ENCODE assay signal across 13 mouse cellular contexts in genomic region chr16:91301454-91301853, GRCm38 (mm10). TPM values are rescaled to one million over a fixed set of nuclear protein-coding genes. Genes with fewer than 3 reads are reported as not detected.
DNase-seq lines count a peak whose midpoint lies in the region; ATAC-seq lines count a peak whose summit lies in the region.
"Had no signal": no experiment of that assay in that cellular context is flagged by ENCODE, and none has a peak within 500 bp of the region (broad histone marks: within the 10 kb centered on the region; RNA-seq: fewer than 3 reads in every experiment).

No protein-coding gene starts in this region.

- peaks cover 68% of the 10 kb centered on the region for H3K27me3 ChIP-seq in embryonic facial prominence, embryonic 12.5 days
- H3K27me3 ChIP-seq in forebrain, embryonic 15.5 days = peaks cover 57% of the 10 kb centered on the region; the same call in 1 of the 2 replicates
- H3K27me3 ChIP-seq in midbrain, embryonic 10.5 days (ENCODE audit: low read depth, poor library complexity, severe bottlenecking) = peaks cover 100% of the 10 kb centered on the region
- H3K27me3 ChIP-seq in neural tube, embryonic 15.5 days (replicated peaks) = peaks cover 90% of the 10 kb centered on the region

- intact Hi-C loops in left cerebral cortex, postnatal 25 days (cut with DNase I) = no loop called here
- intact Hi-C loops in heart, postnatal 14 days (cut with DNase I) = no loop called here

- ATAC-seq in embryonic facial prominence, embryonic 12.5 days (ENCODE audit: insufficient number of reproducible peaks, insufficient read depth, low FRiP score, low TSS enrichment) = no peak
- peak; percentile 12; the same call in 1 of the 2 replicates for ATAC-seq in forebrain, embryonic 15.5 days (replicated peaks)
- no peak for ATAC-seq in neural tube, embryonic 15.5 days (ENCODE audit: low FRiP score)
- ATAC-seq: intestine, embryonic 15.5 days had no signal

- peak; percentile 63 for DNase-seq in midbrain, embryonic 10.5 days (ENCODE audit: low spot score)
- DNase-seq in ovary, postnatal 10 days (ENCODE audit: low spot score) = no peak
- no peak for DNase-seq in left cerebral cortex, adult 8-10 months (ENCODE audit: low spot score in 2 of 2)
- no peak for DNase-seq in left cerebral cortex, postnatal 25 days (ENCODE audit: low spot score in 2 of 2)
- DNase-seq in heart, postnatal 14 days = no peak
- DNase-seq: adrenal gland, adult 2 months; liver, embryonic 13.5 days; lung, postnatal 10 days had no signal

- no peaks in the 10 kb centered on the region for H3K36me3 ChIP-seq in embryonic facial prominence, embryonic 12.5 days
- no peaks in the 10 kb centered on the region for H3K36me3 ChIP-seq in forebrain, embryonic 15.5 days
- H3K36me3 ChIP-seq in midbrain, embryonic 10.5 days = no peaks in the 10 kb centered on the region
- no peaks in the 10 kb centered on the region for H3K36me3 ChIP-seq in neural tube, embryonic 15.5 days
- H3K36me3 ChIP-seq: intestine, embryonic 15.5 days; liver, embryonic 13.5 days had no signal

- H3K4me1 ChIP-seq in embryonic facial prominence, embryonic 12.5 days = no peaks in the 10 kb centered on the region
- peaks cover 44% of the 10 kb centered on the region for H3K4me1 ChIP-seq in forebrain, embryonic 15.5 days
- peaks cover 75% of the 10 kb centered on the region for H3K4me1 ChIP-seq in midbrain, embryonic 10.5 days
- H3K4me1 ChIP-seq in neural tube, embryonic 15.5 days = peaks cover 14% of the 10 kb centered on the region; the same call in 1 of the 2 replicates
- H3K4me1 ChIP-seq: intestine, embryonic 15.5 days; liver, embryonic 13.5 days had no signal

- H3K27ac ChIP-seq in embryonic facial prominence, embryonic 12.5 days = no peak overlapping the region
- H3K27ac ChIP-seq in forebrain, embryonic 15.5 days (replicated peaks) = no peak overlapping the region
- H3K27ac ChIP-seq in midbrain, embryonic 10.5 days (replicated peaks) = no peak overlapping the region
- H3K27ac ChIP-seq in neural tube, embryonic 15.5 days (replicated peaks) = no peak overlapping the region; the same call in 1 of the 2 replicates
- H3K27ac ChIP-seq: intestine, embryonic 15.5 days; liver, embryonic 13.5 days had no signal

- H3K4me3 ChIP-seq in embryonic facial prominence, embryonic 12.5 days = no peak overlapping the region
- H3K4me3 ChIP-seq in forebrain, embryonic 15.5 days = peak overlapping the region; percentile 7
- peak overlapping the region; percentile 41 for H3K4me3 ChIP-seq in midbrain, embryonic 10.5 days
- H3K4me3 ChIP-seq in neural tube, embryonic 15.5 days (replicated peaks) = peak overlapping the region; percentile 14; the same call in 1 of the 2 replicates
- H3K4me3 ChIP-seq: intestine, embryonic 15.5 days; liver, embryonic 13.5 days had no signal

- 44% methylated on average over 18 of the region's 18 CpGs for WGBS in embryonic facial prominence, embryonic 12.5 days
- WGBS in forebrain, embryonic 15.5 days = 2% methylated on average over 18 of the region's 18 CpGs
- 13% methylated on average over 18 of the region's 18 CpGs for WGBS in midbrain, embryonic 10.5 days
- 10% methylated on average over 18 of the region's 18 CpGs for WGBS in neural tube, embryonic 15.5 days

- 0 out of 2 replicates have a peak overlapping the region, but pooled peaks have one; percentile 7 for H3K4me2 ChIP-seq in embryonic facial prominence, embryonic 12.5 days (replicated peaks)
- H3K4me2 ChIP-seq in forebrain, embryonic 15.5 days (replicated peaks) = peak overlapping the region; percentile 30
- peak overlapping the region; percentile 33 for H3K4me2 ChIP-seq in neural tube, embryonic 15.5 days
- H3K4me2 ChIP-seq: intestine, embryonic 15.5 days; liver, embryonic 13.5 days had no signal

- H3K9me3 ChIP-seq in embryonic facial prominence, embryonic 12.5 days = no peaks in the 10 kb centered on the region
- no peaks in the 10 kb centered on the region for H3K9me3 ChIP-seq in forebrain, embryonic 15.5 days
- no peaks in the 10 kb centered on the region for H3K9me3 ChIP-seq in midbrain, embryonic 10.5 days (replicated peaks)
- no peaks in the 10 kb centered on the region for H3K9me3 ChIP-seq in neural tube, embryonic 15.5 days (replicated peaks)
- H3K9me3 ChIP-seq: intestine, embryonic 15.5 days; liver, embryonic 13.5 days had no signal

- no peak overlapping the region for H3K9ac ChIP-seq in embryonic facial prominence, embryonic 12.5 days
- H3K9ac ChIP-seq in forebrain, embryonic 15.5 days (replicated peaks) = no peak overlapping the region; the same call in 1 of the 2 replicates
- no peak overlapping the region for H3K9ac ChIP-seq in neural tube, embryonic 15.5 days (replicated peaks)
- H3K9ac ChIP-seq: intestine, embryonic 15.5 days; liver, embryonic 13.5 days had no signal

RNA-seq across cellular contexts. Expression of gene Olig1, which starts 31.9 kb away (rescaled TPM):
- 1.9 and 5.0 TPM in 2 replicates for polyA plus RNA-seq in embryonic facial prominence, embryonic 12.5 days (2016; fragmentation: Nextera tagmentation; extraction: Ambion mirVana)
- polyA plus RNA-seq in forebrain, embryonic 15.5 days (2015; fragmentation: Nextera tagmentation; extraction: Ambion mirVana) = 29.6 and 33.4 TPM in 2 replicates
- 8.8 and 9.7 TPM in 2 replicates for polyA plus RNA-seq in midbrain, embryonic 10.5 days (2016; fragmentation: Nextera tagmentation; extraction: Ambion mirVana)
- polyA plus RNA-seq in neural tube, embryonic 15.5 days (2015; fragmentation: Nextera tagmentation; extraction: Ambion mirVana) = 77.3 and 86.7 TPM in 2 replicates
- 100 to 1,000 TPM in 1 of 4 experiments, 10 to 100 TPM in 3; 91.6 to 102 (median 92.5) TPM for total RNA-seq in left cerebral cortex, adult 8-10 months (2022)
- 100 to 1,000 TPM; 108 to 112 TPM for total RNA-seq in left cerebral cortex, postnatal 25 days (2021)
- not detected for total RNA-seq in heart, postnatal 14 days (2021)
- total RNA-seq: granulocyte monocyte progenitor cell, adult 5-6 weeks had no signal
